Mouse (Mus musculus): ENCODE data around the gene Nxph1.

Gene Nxph1

GRCm38 (mm10) chr6:8997326-8997725 is 49.1 kb downstream of the Nxph1 start:
- Histone ChIP-seq H3K27me3 (ENCODE audit: insufficient read depth, low read length) (no peaks in the 10 kb centered on the region), H3K4me1 (replicated peaks; ENCODE audit: low read depth, low read length) (no peaks in the 10 kb centered on the region), H3K36me3 (ENCODE audit: insufficient read depth, low read length) (no peaks in the 10 kb centered on the region), H3K4me3 (replicated peaks; ENCODE audit: low read length) (no peak overlapping the region), H3K9me3 (ENCODE audit: low read length) (no peaks in the 10 kb centered on the region)
- no peak for TF ChIP-seq POU5F1 (IDR thresholded peaks at IDR 0.05; ENCODE audit: borderline replicate concordance, low read length)
- no peak for TF ChIP-seq CTCF (conservative IDR thresholded peaks at IDR 0.05; ENCODE audit: low read length)
- TF ChIP-seq NANOG (IDR thresholded peaks at IDR 0.05; ENCODE audit: borderline replicate concordance, low read length), result no peak

- H3K36me3 ChIP-seq (ENCODE audit: insufficient read depth, low read length), result no peaks in the 10 kb centered on the region
- H3K9me3 ChIP-seq (ENCODE audit: low read length), result no peaks in the 10 kb centered on the region
Measured at GRCm38 (mm10) chr6:9002686-9003085, 54.5 kb downstream of the Nxph1 start.

GRCm38 (mm10) chr6:9026631-9027030 is 78.4 kb downstream of the Nxph1 start:
- Histone ChIP-seq H3K27me3 (ENCODE audit: insufficient read depth, low read length) (no peaks in the 10 kb centered on the region), H3K4me1 (replicated peaks; ENCODE audit: low read depth, low read length) (no peaks in the 10 kb centered on the region), H3K4me3 (replicated peaks; ENCODE audit: low read length) (no peak overlapping the region), H3K9me3 (ENCODE audit: low read length) (no peaks in the 10 kb centered on the region), H3K36me3 (ENCODE audit: insufficient read depth, low read length) (no peaks in the 10 kb centered on the region)
- no peak for TF ChIP-seq CTCF (conservative IDR thresholded peaks at IDR 0.05; ENCODE audit: low read length)
- TF ChIP-seq NANOG (IDR thresholded peaks at IDR 0.05; ENCODE audit: borderline replicate concordance, low read length), result no peak
- TF ChIP-seq POU5F1 (IDR thresholded peaks at IDR 0.05; ENCODE audit: borderline replicate concordance, low read length), result no peak

More at GRCm38 (mm10) chr6:9002686-9003085, 54.5 kb downstream of the Nxph1 start:
- TF ChIP-seq CTCF (conservative IDR thresholded peaks at IDR 0.05; ENCODE audit: low read length) (no peak), NANOG (IDR thresholded peaks at IDR 0.05; ENCODE audit: borderline replicate concordance, low read length) (peak; percentile 85; the same call in 1 of the 2 replicates)
- Histone ChIP-seq H3K4me1 (replicated peaks; ENCODE audit: low read depth, low read length) (no peaks in the 10 kb centered on the region), H3K4me3 (replicated peaks; ENCODE audit: low read length) (no peak overlapping the region), H3K27me3 (ENCODE audit: insufficient read depth, low read length) (no peaks in the 10 kb centered on the region)

DNA sequence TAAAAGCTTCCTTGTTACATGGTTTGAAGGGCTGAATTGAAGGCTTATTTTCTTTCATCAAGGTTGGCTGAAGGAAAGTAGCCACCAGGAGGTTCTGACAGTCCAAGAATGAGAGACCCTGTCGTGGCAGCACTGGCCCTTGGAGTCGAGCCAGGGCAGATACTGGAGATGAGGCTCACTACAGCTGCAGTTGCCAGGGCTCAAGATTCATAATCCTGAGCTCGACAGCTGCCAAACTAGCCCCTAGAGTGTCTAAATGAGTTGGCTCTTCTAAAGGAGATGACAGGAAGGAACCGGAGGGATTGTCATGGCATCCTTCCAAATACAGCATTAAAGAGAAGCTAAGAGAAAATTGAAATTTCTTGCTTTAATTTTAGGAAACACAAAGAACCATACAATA is 78.9 kb downstream of the Nxph1 start:
- Histone ChIP-seq H3K9me3 (ENCODE audit: low read length) (no peaks in the 10 kb centered on the region), H3K36me3 (ENCODE audit: insufficient read depth, low read length) (no peaks in the 10 kb centered on the region), H3K27me3 (ENCODE audit: insufficient read depth, low read length) (no peaks in the 10 kb centered on the region), H3K4me1 (replicated peaks; ENCODE audit: low read depth, low read length) (no peaks in the 10 kb centered on the region), H3K4me3 (replicated peaks; ENCODE audit: low read length) (no peak overlapping the region)
- TF ChIP-seq POU5F1 (IDR thresholded peaks at IDR 0.05; ENCODE audit: borderline replicate concordance, low read length) (no peak), CTCF (conservative IDR thresholded peaks at IDR 0.05; ENCODE audit: low read length) (no peak), NANOG (IDR thresholded peaks at IDR 0.05; ENCODE audit: borderline replicate concordance, low read length) (no peak)

DNA sequence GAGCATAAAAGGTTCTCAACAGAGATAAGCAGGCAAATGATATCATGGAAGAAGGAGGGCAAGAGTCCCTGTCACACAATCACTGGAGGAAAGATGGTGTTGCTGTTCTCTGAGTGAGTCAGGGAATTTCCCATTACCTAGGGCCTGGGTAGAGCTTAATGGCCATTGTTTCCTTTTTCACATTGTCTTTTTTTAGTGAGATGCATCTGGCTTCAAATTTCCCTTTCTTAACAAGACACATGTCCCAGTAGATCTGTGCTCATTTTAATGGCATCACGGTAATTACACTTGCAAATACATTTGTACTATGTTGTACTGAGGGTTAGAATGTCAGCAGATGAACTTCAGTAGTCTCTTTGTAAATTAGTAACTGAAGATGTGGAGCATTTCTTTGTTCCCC is 80.3 kb downstream of the Nxph1 start:
- H3K27me3 ChIP-seq (ENCODE audit: insufficient read depth, low read length), result no peaks in the 10 kb centered on the region

DNA sequence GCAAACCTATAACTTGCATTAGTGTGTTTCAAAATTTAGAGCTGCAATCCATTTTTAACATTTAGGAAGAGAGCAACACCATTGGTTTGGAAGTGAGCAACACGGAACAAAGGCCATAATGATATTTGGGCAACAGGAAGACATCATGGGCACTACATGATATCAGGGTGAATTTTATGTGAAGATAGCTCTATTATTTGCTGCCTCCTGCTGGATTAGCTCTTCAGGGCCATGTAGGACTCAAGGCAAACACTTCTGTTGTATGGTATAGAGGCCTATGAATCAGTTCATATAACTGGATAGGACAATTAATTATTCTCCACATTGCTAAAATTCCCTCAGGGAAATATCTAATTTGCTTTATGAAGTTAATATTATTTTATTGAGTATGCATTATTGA is 91.1 kb downstream of the Nxph1 start:
- H3K9me3 ChIP-seq (ENCODE audit: low read length), result no peaks in the 10 kb centered on the region
- H3K27me3 ChIP-seq (ENCODE audit: insufficient read depth, low read length), result no peaks in the 10 kb centered on the region
- no peaks in the 10 kb centered on the region for H3K36me3 ChIP-seq (ENCODE audit: insufficient read depth, low read length)
- no peak overlapping the region for H3K4me3 ChIP-seq (replicated peaks; ENCODE audit: low read length)
- no peaks in the 10 kb centered on the region for H3K4me1 ChIP-seq (replicated peaks; ENCODE audit: low read depth, low read length)
- TF ChIP-seq NANOG (IDR thresholded peaks at IDR 0.05; ENCODE audit: borderline replicate concordance, low read length) (no peak), CTCF (conservative IDR thresholded peaks at IDR 0.05; ENCODE audit: low read length) (no peak), POU5F1 (IDR thresholded peaks at IDR 0.05; ENCODE audit: borderline replicate concordance, low read length) (no peak)

More for the DNA sequence above, 80.3 kb downstream of the Nxph1 start:
- no peaks in the 10 kb centered on the region for H3K4me1 ChIP-seq (replicated peaks; ENCODE audit: low read depth, low read length)
- H3K9me3 ChIP-seq (ENCODE audit: low read length), result no peaks in the 10 kb centered on the region
- no peak overlapping the region for H3K4me3 ChIP-seq (replicated peaks; ENCODE audit: low read length)
- no peaks in the 10 kb centered on the region for H3K36me3 ChIP-seq (ENCODE audit: insufficient read depth, low read length)
- TF ChIP-seq CTCF (conservative IDR thresholded peaks at IDR 0.05; ENCODE audit: low read length) (no peak), POU5F1 (IDR thresholded peaks at IDR 0.05; ENCODE audit: borderline replicate concordance, low read length) (no peak), NANOG (IDR thresholded peaks at IDR 0.05; ENCODE audit: borderline replicate concordance, low read length) (no peak)

GRCm38 (mm10) chr6:9040991-9041390 is 92.8 kb downstream of the Nxph1 start:
- TF ChIP-seq NANOG (IDR thresholded peaks at IDR 0.05; ENCODE audit: borderline replicate concordance, low read length) (no peak), CTCF (conservative IDR thresholded peaks at IDR 0.05; ENCODE audit: low read length) (no peak), POU5F1 (IDR thresholded peaks at IDR 0.05; ENCODE audit: borderline replicate concordance, low read length) (no peak)
- H3K27me3 ChIP-seq (ENCODE audit: insufficient read depth, low read length), result no peaks in the 10 kb centered on the region

DNA sequence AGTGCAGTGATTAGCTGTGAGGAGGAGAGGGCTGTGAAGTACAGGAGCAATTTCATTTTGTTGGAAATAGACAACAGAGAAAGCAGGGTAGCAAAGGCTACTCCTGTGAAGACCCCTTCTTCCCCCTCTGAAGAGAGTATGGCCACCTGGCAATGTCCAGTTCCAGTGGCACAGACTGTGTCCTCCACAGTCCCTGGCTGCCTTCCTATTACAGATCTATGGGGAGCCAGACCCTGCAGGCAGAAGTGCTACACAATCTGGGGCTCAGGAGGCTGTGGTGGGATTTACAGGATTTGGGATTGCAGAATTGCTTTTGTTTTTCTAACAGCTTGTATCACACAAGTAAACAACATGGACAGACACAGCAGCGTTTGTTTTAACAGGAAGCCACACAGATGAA is 94.2 kb downstream of the Nxph1 start:
- Histone ChIP-seq H3K4me1 (replicated peaks; ENCODE audit: low read depth, low read length) (no peaks in the 10 kb centered on the region), H3K36me3 (ENCODE audit: insufficient read depth, low read length) (no peaks in the 10 kb centered on the region), H3K9me3 (ENCODE audit: low read length) (no peaks in the 10 kb centered on the region), H3K4me3 (replicated peaks; ENCODE audit: low read length) (no peak overlapping the region), H3K27me3 (ENCODE audit: insufficient read depth, low read length) (no peaks in the 10 kb centered on the region)
- no peak for TF ChIP-seq NANOG (IDR thresholded peaks at IDR 0.05; ENCODE audit: borderline replicate concordance, low read length)
- TF ChIP-seq POU5F1 (IDR thresholded peaks at IDR 0.05; ENCODE audit: borderline replicate concordance, low read length), result no peak
- no peak for TF ChIP-seq CTCF (conservative IDR thresholded peaks at IDR 0.05; ENCODE audit: low read length)

More at GRCm38 (mm10) chr6:9040991-9041390, 92.8 kb downstream of the Nxph1 start:
- no peaks in the 10 kb centered on the region for H3K4me1 ChIP-seq (replicated peaks; ENCODE audit: low read depth, low read length)
- H3K4me3 ChIP-seq (replicated peaks; ENCODE audit: low read length), result no peak overlapping the region
- no peaks in the 10 kb centered on the region for H3K9me3 ChIP-seq (ENCODE audit: low read length)
- H3K36me3 ChIP-seq (ENCODE audit: insufficient read depth, low read length), result no peaks in the 10 kb centered on the region

DNA sequence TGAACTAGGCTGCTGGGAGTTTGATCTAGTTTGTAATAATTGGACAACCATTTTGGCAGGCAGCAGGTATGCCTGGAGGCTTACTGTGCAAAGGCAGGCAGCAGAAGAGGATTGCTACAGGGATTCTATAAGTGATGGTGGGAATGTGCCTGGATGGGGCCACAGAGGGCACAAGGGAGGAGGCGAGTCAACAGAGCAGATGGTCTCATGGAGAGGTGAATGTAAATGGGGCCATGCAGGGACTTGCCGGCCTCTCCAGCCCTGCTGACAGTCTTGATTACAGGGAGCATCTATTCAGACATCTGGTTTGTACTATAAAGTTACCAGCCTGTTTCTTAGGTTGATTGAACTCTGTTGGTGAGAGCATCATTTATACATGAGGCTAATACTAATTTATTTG is 98.6 kb downstream of the Nxph1 start:
- TF ChIP-seq CTCF (conservative IDR thresholded peaks at IDR 0.05; ENCODE audit: low read length) (no peak), POU5F1 (IDR thresholded peaks at IDR 0.05; ENCODE audit: borderline replicate concordance, low read length) (no peak), NANOG (IDR thresholded peaks at IDR 0.05; ENCODE audit: borderline replicate concordance, low read length) (no peak)
- no peak overlapping the region for H3K4me3 ChIP-seq (replicated peaks; ENCODE audit: low read length)
- H3K36me3 ChIP-seq (ENCODE audit: insufficient read depth, low read length), result no peaks in the 10 kb centered on the region
- H3K27me3 ChIP-seq (ENCODE audit: insufficient read depth, low read length), result no peaks in the 10 kb centered on the region
- H3K9me3 ChIP-seq (ENCODE audit: low read length), result no peaks in the 10 kb centered on the region
- no peaks in the 10 kb centered on the region for H3K4me1 ChIP-seq (replicated peaks; ENCODE audit: low read depth, low read length)
